Mouse (Mus musculus): Measurements from ENCODE around the gene Nup50. TPM values are rescaled to one million over a fixed set of nuclear protein-coding genes. Genes with fewer than 3 reads are reported as not detected.
A peak's percentile ranks its signal among the peaks of the same experiment; 100 is the strongest.

Gene Nup50
- polyA plus RNA-seq, 1 experiment from 2014 or later, result 22.4 TPM

DNA sequence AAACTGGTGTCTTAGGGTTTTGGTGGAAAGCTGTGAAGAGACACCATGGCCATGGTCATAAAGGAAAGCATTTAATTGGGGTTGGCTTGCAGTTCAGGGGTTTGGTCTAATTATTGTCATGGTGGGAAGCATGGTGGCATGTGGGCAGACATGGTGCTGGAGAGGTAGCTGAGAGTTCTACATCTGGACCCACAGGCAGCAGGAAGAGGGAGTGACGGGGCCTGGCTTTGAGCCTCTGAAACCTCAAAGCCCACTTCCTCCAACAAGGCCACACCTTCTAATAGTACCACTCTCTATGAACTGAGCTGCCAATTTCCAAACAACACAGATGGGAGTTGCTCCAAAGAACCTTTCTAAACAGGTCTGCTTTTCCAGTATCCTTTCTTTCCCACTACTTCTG lies 26.5 kb upstream of the Nup50 start:
- Histone ChIP-seq H3K27ac (no peak overlapping the region), H3K36me3 (ENCODE audit: insufficient read depth, low read length) (no peaks in the 10 kb centered on the region), H3K4me3 (replicated peaks; ENCODE audit: low read depth, low read length) (no peak overlapping the region), H3K9me3 (replicated peaks; ENCODE audit: low read length) (no peaks in the 10 kb centered on the region), H3K27me3 (ENCODE audit: insufficient read depth, low read length) (no peaks in the 10 kb centered on the region), H3K4me1 (replicated peaks; ENCODE audit: insufficient read depth, low read length) (no peaks in the 10 kb centered on the region), H3K9ac (ENCODE audit: low read depth, low read length) (no peak overlapping the region), H3K4me2 (ENCODE audit: low read length) (no peak overlapping the region)
- no peak for ATAC-seq (replicated peaks; ENCODE audit: low FRiP score, low read depth)
- WGBS, result 70% methylated on average over 1 of the region's 1 CpGs
- DNase-seq (ENCODE audit: low spot score), result no peak
- no peak for TF ChIP-seq CTCF (IDR thresholded peaks at IDR 0.05; ENCODE audit: low read depth)

DNA sequence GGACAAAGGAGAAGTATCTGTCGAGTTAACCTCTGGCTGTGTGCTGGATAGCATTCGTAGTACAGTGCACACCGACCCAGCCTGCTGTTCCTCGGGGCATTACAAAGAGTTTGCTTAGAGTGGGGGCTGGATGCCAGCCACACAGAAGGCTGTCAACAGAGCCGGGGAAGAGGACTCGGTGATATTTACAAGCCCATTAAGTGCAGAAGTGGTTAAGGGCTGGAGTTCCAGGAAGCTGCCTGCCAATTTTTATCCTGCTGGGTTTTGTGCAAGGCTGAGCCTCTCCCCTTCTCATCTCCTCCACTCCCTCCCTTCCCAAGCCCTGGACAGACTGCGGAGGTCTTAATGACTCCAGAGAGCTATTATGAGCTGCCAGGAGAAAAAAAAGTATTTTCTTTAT lies 25.1 kb upstream of the Nup50 start:
- H3K9ac ChIP-seq (ENCODE audit: low read depth, low read length), result no peak overlapping the region
- no peaks in the 10 kb centered on the region for H3K4me1 ChIP-seq (replicated peaks; ENCODE audit: insufficient read depth, low read length)
- no peak for TF ChIP-seq CTCF (IDR thresholded peaks at IDR 0.05; ENCODE audit: low read depth)
- no peaks in the 10 kb centered on the region for H3K36me3 ChIP-seq (ENCODE audit: insufficient read depth, low read length)
- no peak overlapping the region for H3K4me3 ChIP-seq (replicated peaks; ENCODE audit: low read depth, low read length)
- no peak overlapping the region for H3K4me2 ChIP-seq (ENCODE audit: low read length)
- no peak overlapping the region for H3K27ac ChIP-seq
- DNase-seq (ENCODE audit: low spot score), result peak; percentile 7
- ATAC-seq (replicated peaks; ENCODE audit: low FRiP score, low read depth), result no peak
- H3K27me3 ChIP-seq (ENCODE audit: insufficient read depth, low read length), result no peaks in the 10 kb centered on the region
- H3K9me3 ChIP-seq (replicated peaks; ENCODE audit: low read length), result no peaks in the 10 kb centered on the region
- WGBS, result 11% methylated on average over 7 of the region's 7 CpGs

DNA sequence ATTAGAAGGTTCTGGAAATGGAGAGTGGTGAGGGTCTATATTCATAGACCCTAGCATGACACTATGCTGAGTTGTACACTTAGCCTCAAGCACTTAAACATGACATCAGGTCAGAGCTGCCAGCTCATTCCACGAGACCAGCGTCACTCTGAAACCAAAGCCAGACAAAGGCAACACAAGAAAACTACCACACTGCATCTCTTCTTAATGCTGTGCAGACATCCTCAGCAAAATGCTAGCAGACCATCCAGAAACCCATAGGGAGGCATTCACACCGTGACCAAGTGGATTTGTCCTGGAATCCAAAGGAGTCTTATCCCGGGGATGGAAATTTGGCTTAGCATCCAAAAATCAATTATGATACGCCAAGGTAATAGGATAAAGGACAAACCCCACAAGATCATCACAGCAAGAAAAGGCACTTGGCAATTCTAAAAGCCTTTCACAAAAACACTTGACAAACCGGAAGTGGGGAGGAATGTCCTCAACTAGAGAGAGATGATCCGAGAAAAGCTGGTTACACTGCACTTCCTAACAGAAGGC lies 19.3 kb upstream of the Nup50 start:
- TF ChIP-seq CTCF (IDR thresholded peaks at IDR 0.05; ENCODE audit: low read depth), result no peak
- Histone ChIP-seq H3K4me3 (replicated peaks; ENCODE audit: low read depth, low read length) (no peak overlapping the region), H3K9me3 (replicated peaks; ENCODE audit: low read length) (no peaks in the 10 kb centered on the region), H3K4me2 (ENCODE audit: low read length) (no peak overlapping the region), H3K4me1 (replicated peaks; ENCODE audit: insufficient read depth, low read length) (no peaks in the 10 kb centered on the region), H3K36me3 (ENCODE audit: insufficient read depth, low read length) (no peaks in the 10 kb centered on the region), H3K27me3 (ENCODE audit: insufficient read depth, low read length) (no peaks in the 10 kb centered on the region), H3K9ac (ENCODE audit: low read depth, low read length) (no peak overlapping the region), H3K27ac (no peak overlapping the region)
- no peak for DNase-seq (ENCODE audit: low spot score)
- ATAC-seq (replicated peaks; ENCODE audit: low FRiP score, low read depth), result no peak
- WGBS, result 69% methylated on average over 7 of the region's 7 CpGs

GRCm38 (mm10) chr15:84913201-84913600 lies 10.0 kb upstream of the Nup50 start:
- no peaks in the 10 kb centered on the region for H3K36me3 ChIP-seq (ENCODE audit: insufficient read depth, low read length)
- no peak overlapping the region for H3K9ac ChIP-seq (ENCODE audit: low read depth, low read length)
- H3K4me3 ChIP-seq (replicated peaks; ENCODE audit: low read depth, low read length), result no peak overlapping the region
- no peaks in the 10 kb centered on the region for H3K4me1 ChIP-seq (replicated peaks; ENCODE audit: insufficient read depth, low read length)
- no peaks in the 10 kb centered on the region for H3K27me3 ChIP-seq (ENCODE audit: insufficient read depth, low read length)
- no peak overlapping the region for H3K27ac ChIP-seq
- H3K9me3 ChIP-seq (replicated peaks; ENCODE audit: low read length), result no peaks in the 10 kb centered on the region
- DNase-seq (ENCODE audit: low spot score), result no peak
- no peak for TF ChIP-seq CTCF (IDR thresholded peaks at IDR 0.05; ENCODE audit: low read depth)
- no peak for ATAC-seq (replicated peaks; ENCODE audit: low FRiP score, low read depth)
- H3K4me2 ChIP-seq (ENCODE audit: low read length), result no peak overlapping the region
- WGBS, result 88% methylated on average over 3 of the region's 3 CpGs

- Histone ChIP-seq H3K27ac (no peak within 1 kb of the TSS), H3K4me2 (ENCODE audit: low read length) (no peak within 1 kb of the TSS), H3K36me3 (ENCODE audit: insufficient read depth, low read length) (0 out of 2 replicates have a peak, but pooled peaks cover 2% of the 10 kb centered on the region), H3K4me3 (replicated peaks; ENCODE audit: low read depth, low read length) (no peak within 1 kb of the TSS), H3K9ac (ENCODE audit: low read depth, low read length) (no peak within 1 kb of the TSS), H3K27me3 (ENCODE audit: insufficient read depth, low read length) (no peaks in the 10 kb centered on the region), H3K9me3 (replicated peaks; ENCODE audit: low read length) (no peaks in the 10 kb centered on the region), H3K4me1 (replicated peaks; ENCODE audit: insufficient read depth, low read length) (0 out of 2 replicates have a peak, but pooled peaks cover 4% of the 10 kb centered on the region)
- 95% methylated on average over 3 of the region's 3 CpGs for WGBS
- ATAC-seq (replicated peaks; ENCODE audit: low FRiP score, low read depth) (no peak), DNase-seq (ENCODE audit: low spot score) (no peak)
- TF ChIP-seq CTCF (IDR thresholded peaks at IDR 0.05; ENCODE audit: low read depth), result no peak
Measured at GRCm38 (mm10) chr15:84919938-84920337, 3.3 kb upstream of the Nup50 start, which contains the start of gene Gm29666. Gm29666 (minus strand) TSS chr15:84920038.

- DNase-seq (ENCODE audit: low spot score) (peak; percentile 6), ATAC-seq (replicated peaks; ENCODE audit: low FRiP score, low read depth) (peak; percentile 81)
- peak overlapping the region; percentile 73 for H3K4me2 ChIP-seq (ENCODE audit: low read length)
- no peak for TF ChIP-seq CTCF (IDR thresholded peaks at IDR 0.05; ENCODE audit: low read depth)
- no peaks in the 10 kb centered on the region for H3K27me3 ChIP-seq (ENCODE audit: insufficient read depth, low read length)
- peak overlapping the region; percentile 92 for H3K27ac ChIP-seq
- under 1% methylated on average over 64 of the region's 68 CpGs for WGBS
- no peaks in the 10 kb centered on the region for H3K9me3 ChIP-seq (replicated peaks; ENCODE audit: low read length)
- H3K9ac ChIP-seq (ENCODE audit: low read depth, low read length), result peak overlapping the region; percentile 96
- H3K4me1 ChIP-seq (replicated peaks; ENCODE audit: insufficient read depth, low read length), result 0 out of 2 replicates have a peak, but pooled peaks cover 9% of the 10 kb centered on the region
- peaks cover 10% of the 10 kb centered on the region for H3K36me3 ChIP-seq (ENCODE audit: insufficient read depth, low read length)
- H3K4me3 ChIP-seq (replicated peaks; ENCODE audit: low read depth, low read length), result peak overlapping the region; percentile 82
Measured at GRCm38 (mm10) chr15:84923508-84924181, 434 bp downstream of the Nup50 start.

All from kidney, postnatal 0 days (tissue).